Mouse (Mus musculus): Measurements from ENCODE around the gene Olfr312. TPM values are rescaled to one million over a fixed set of nuclear protein-coding genes. Genes with fewer than 3 reads are reported as not detected.
"Not testable (repeated sequence)": the region's sequence is repeated elsewhere in the genome, so short reads cannot be mapped to it uniquely, and the experiment has no call there.

Gene Olfr312
- not detected in 2 replicates for polyA plus RNA-seq (2016; fragmentation: Nextera tagmentation; extraction: Ambion mirVana)

- not testable (repeated sequence) for H3K36me3 ChIP-seq; H3K4me3 ChIP-seq; ATAC-seq (ENCODE audit: low FRiP score, low read depth); H3K9me3 ChIP-seq; H3K4me1 ChIP-seq; H3K27me3 ChIP-seq; H3K9ac ChIP-seq (replicated peaks); H3K4me2 ChIP-seq (replicated peaks); H3K27ac ChIP-seq (replicated peaks)
Observed at GRCm38 (mm10) chr11:58828937-58829336, at the start of gene Olfr312. Gene Olfr312, plus strand, starts transcription at chr11:58829237.

- no peak for ATAC-seq (ENCODE audit: low FRiP score, low read depth)
- 84% methylated on average over 6 of the region's 6 CpGs for WGBS
Observed at GRCm38 (mm10) chr11:58782480-58783089, 46.5 kb upstream of the Olfr312 start, which contains the start of gene Olfr314. Gene Olfr314, plus strand, starts transcription at chr11:58782952.

GRCm38 (mm10) chr11:58784182-58784581 is 44.9 kb upstream of the Olfr312 start:
- H3K27ac ChIP-seq (replicated peaks) = no peak overlapping the region
- WGBS = 82% methylated on average over 2 of the region's 2 CpGs
- H3K9me3 ChIP-seq = no peaks in the 10 kb centered on the region
- H3K36me3 ChIP-seq = no peaks in the 10 kb centered on the region
- peaks cover under 1% of the 10 kb centered on the region for H3K4me1 ChIP-seq
- ATAC-seq (ENCODE audit: low FRiP score, low read depth) = no peak
- H3K9ac ChIP-seq (replicated peaks) = no peak overlapping the region
- no peaks in the 10 kb centered on the region for H3K27me3 ChIP-seq
- no peak overlapping the region for H3K4me3 ChIP-seq
- H3K4me2 ChIP-seq (replicated peaks) = no peak overlapping the region

More at GRCm38 (mm10) chr11:58782480-58783089, 46.5 kb upstream of the Olfr312 start, which contains the start of gene Olfr314:
- Histone ChIP-seq H3K27me3 (no peaks in the 10 kb centered on the region), H3K9me3 (no peaks in the 10 kb centered on the region), H3K9ac (replicated peaks) (0 out of 2 replicates have a peak within 1 kb of the TSS, but pooled peaks have one; percentile 6), H3K4me1 (no peaks in the 10 kb centered on the region), H3K4me2 (replicated peaks) (no peak within 1 kb of the TSS), H3K4me3 (no peak within 1 kb of the TSS), H3K36me3 (no peaks in the 10 kb centered on the region), H3K27ac (replicated peaks) (no peak within 1 kb of the TSS)

- ATAC-seq (ENCODE audit: low FRiP score, low read depth) = no peak
- Histone ChIP-seq H3K27ac (replicated peaks) (no peak overlapping the region), H3K4me2 (replicated peaks) (no peak overlapping the region), H3K9me3 (no peaks in the 10 kb centered on the region), H3K27me3 (no peaks in the 10 kb centered on the region), H3K9ac (replicated peaks) (no peak overlapping the region), H3K36me3 (no peaks in the 10 kb centered on the region), H3K4me3 (no peak overlapping the region), H3K4me1 (peaks cover 5% of the 10 kb centered on the region)
- 85% methylated on average over 10 of the region's 10 CpGs for WGBS
Observed at GRCm38 (mm10) chr11:58787651-58788050, 41.4 kb upstream of the Olfr312 start.

GRCm38 (mm10) chr11:58788346-58788745 is 40.7 kb upstream of the Olfr312 start:
- no peak overlapping the region for H3K4me2 ChIP-seq (replicated peaks)
- 81% methylated on average over 8 of the region's 8 CpGs for WGBS
- H3K36me3 ChIP-seq = no peaks in the 10 kb centered on the region
- H3K9me3 ChIP-seq = no peaks in the 10 kb centered on the region
- H3K27me3 ChIP-seq = no peaks in the 10 kb centered on the region
- H3K4me3 ChIP-seq = no peak overlapping the region
- H3K4me1 ChIP-seq = peaks cover 5% of the 10 kb centered on the region
- H3K9ac ChIP-seq (replicated peaks) = no peak overlapping the region
- ATAC-seq (ENCODE audit: low FRiP score, low read depth) = no peak
- no peak overlapping the region for H3K27ac ChIP-seq (replicated peaks)

- WGBS = 26% methylated on average over 3 of the region's 3 CpGs
- ATAC-seq (ENCODE audit: low FRiP score, low read depth) = no peak
- H3K27ac ChIP-seq (replicated peaks) = no peak overlapping the region
Observed at GRCm38 (mm10) chr11:58789532-58789931, 39.5 kb upstream of the Olfr312 start.

GRCm38 (mm10) chr11:58790053-58790452 is 39.0 kb upstream of the Olfr312 start:
- H3K4me2 ChIP-seq (replicated peaks) = no peak overlapping the region
- peaks cover 5% of the 10 kb centered on the region for H3K4me1 ChIP-seq
- WGBS = 53% methylated on average over 2 of the region's 2 CpGs
- no peak for ATAC-seq (ENCODE audit: low FRiP score, low read depth)
- H3K36me3 ChIP-seq = no peaks in the 10 kb centered on the region
- H3K27ac ChIP-seq (replicated peaks) = no peak overlapping the region
- H3K9ac ChIP-seq (replicated peaks) = no peak overlapping the region
- no peaks in the 10 kb centered on the region for H3K27me3 ChIP-seq
- no peaks in the 10 kb centered on the region for H3K9me3 ChIP-seq
- no peak overlapping the region for H3K4me3 ChIP-seq

More at GRCm38 (mm10) chr11:58789532-58789931, 39.5 kb upstream of the Olfr312 start:
- H3K9me3 ChIP-seq = no peaks in the 10 kb centered on the region
- no peaks in the 10 kb centered on the region for H3K27me3 ChIP-seq
- no peak overlapping the region for H3K9ac ChIP-seq (replicated peaks)
- no peak overlapping the region for H3K4me3 ChIP-seq
- peaks cover 5% of the 10 kb centered on the region for H3K4me1 ChIP-seq
- no peak overlapping the region for H3K4me2 ChIP-seq (replicated peaks)
- H3K36me3 ChIP-seq = no peaks in the 10 kb centered on the region

- Histone ChIP-seq H3K27ac (replicated peaks) (no peak overlapping the region), H3K9ac (replicated peaks) (no peak overlapping the region), H3K27me3 (no peaks in the 10 kb centered on the region), H3K4me3 (no peak overlapping the region), H3K4me2 (replicated peaks) (no peak overlapping the region), H3K4me1 (peaks cover 5% of the 10 kb centered on the region), H3K36me3 (no peaks in the 10 kb centered on the region), H3K9me3 (no peaks in the 10 kb centered on the region)
- no peak for ATAC-seq (ENCODE audit: low FRiP score, low read depth)
- 83% methylated on average over 6 of the region's 6 CpGs for WGBS
Observed at GRCm38 (mm10) chr11:58790646-58791045, 38.4 kb upstream of the Olfr312 start.

GRCm38 (mm10) chr11:58795856-58796255 is 33.2 kb upstream of the Olfr312 start:
- ATAC-seq (ENCODE audit: low FRiP score, low read depth) = no peak
- H3K36me3 ChIP-seq = no peaks in the 10 kb centered on the region

GRCm38 (mm10) chr11:58796850-58797249 is 32.2 kb upstream of the Olfr312 start:
- no peaks in the 10 kb centered on the region for H3K36me3 ChIP-seq
- no peak overlapping the region for H3K9ac ChIP-seq (replicated peaks)
- no peak overlapping the region for H3K4me3 ChIP-seq
- H3K4me1 ChIP-seq = peaks cover 5% of the 10 kb centered on the region
- no peak overlapping the region for H3K27ac ChIP-seq (replicated peaks)
- H3K4me2 ChIP-seq (replicated peaks) = no peak overlapping the region
- WGBS = 79% methylated on average over 7 of the region's 7 CpGs
- no peaks in the 10 kb centered on the region for H3K9me3 ChIP-seq
- ATAC-seq (ENCODE audit: low FRiP score, low read depth) = no peak
- no peaks in the 10 kb centered on the region for H3K27me3 ChIP-seq

More at GRCm38 (mm10) chr11:58795856-58796255, 33.2 kb upstream of the Olfr312 start:
- Histone ChIP-seq H3K27me3 (no peaks in the 10 kb centered on the region), H3K4me3 (no peak overlapping the region), H3K9me3 (no peaks in the 10 kb centered on the region), H3K27ac (replicated peaks) (no peak overlapping the region), H3K4me1 (no peaks in the 10 kb centered on the region), H3K9ac (replicated peaks) (no peak overlapping the region), H3K4me2 (replicated peaks) (no peak overlapping the region)
- WGBS = 96% methylated on average over 2 of the region's 2 CpGs

- WGBS = 86% methylated on average over 5 of the region's 5 CpGs
- H3K9me3 ChIP-seq = no peaks in the 10 kb centered on the region
- no peak for ATAC-seq (ENCODE audit: low FRiP score, low read depth)
Observed at GRCm38 (mm10) chr11:58799747-58800146, 29.3 kb upstream of the Olfr312 start.

GRCm38 (mm10) chr11:58801558-58802228 is 27.3 kb upstream of the Olfr312 start, which contains the start of gene Fam183b:
Gene Fam183b, minus strand, starts transcription at chr11:58801960.
- Histone ChIP-seq H3K27ac (replicated peaks) (peak within 1 kb of the TSS; percentile 10; the same call in 1 of the 2 replicates), H3K4me3 (peak within 1 kb of the TSS; percentile 17), H3K4me2 (replicated peaks) (peak within 1 kb of the TSS; percentile 38)

More at GRCm38 (mm10) chr11:58799747-58800146, 29.3 kb upstream of the Olfr312 start:
- H3K27me3 ChIP-seq = no peaks in the 10 kb centered on the region
- H3K4me2 ChIP-seq (replicated peaks) = no peak overlapping the region
- no peak overlapping the region for H3K4me3 ChIP-seq
- no peak overlapping the region for H3K9ac ChIP-seq (replicated peaks)
- no peaks in the 10 kb centered on the region for H3K36me3 ChIP-seq
- H3K27ac ChIP-seq (replicated peaks) = no peak overlapping the region
- peaks cover 11% of the 10 kb centered on the region for H3K4me1 ChIP-seq

More at GRCm38 (mm10) chr11:58801558-58802228, 27.3 kb upstream of the Olfr312 start, which contains the start of gene Fam183b:
- no peaks in the 10 kb centered on the region for H3K36me3 ChIP-seq
- H3K9ac ChIP-seq (replicated peaks) = no peak within 1 kb of the TSS
- whole genome bisulfite sequencing = 31% methylated on average over 14 of the region's 14 CpGs
- no peaks in the 10 kb centered on the region for H3K9me3 ChIP-seq
- H3K27me3 ChIP-seq = no peaks in the 10 kb centered on the region
- peak; percentile 68 for ATAC-seq (ENCODE audit: low FRiP score, low read depth)
- peaks cover 11% of the 10 kb centered on the region for H3K4me1 ChIP-seq

All from midbrain, embryonic 12.5 days (tissue).